Mouse (Mus musculus) urinary bladder, adult 2 months (tissue): ENCODE results near the gene 4933417A18Rik. TPM values are rescaled to one million over a fixed set of nuclear protein-coding genes. Genes with fewer than 3 reads are reported as not detected.
"Not testable (repeated sequence)": the region's sequence is repeated elsewhere in the genome, so short reads cannot be mapped to it uniquely, and the experiment has no call there.

Source experiments
- DNase-seq: peaks from one replicate; pipeline ENCODE4 v3.0.0; 2022; ENCODE audit warnings: low spot score
- polyA plus RNA-seq: library from polyadenylated mRNA; depleted of rRNA; stranded (reverse); fragments of >200 nt; gene quantifications from 2 replicates; pipeline ENCODE4 v1.2.3, GENCODE M21; 2012; rRNA removed

Gene 4933417A18Rik
- polyA plus RNA-seq, 1 experiment, result not detected

GRCm38 (mm10) chr13:34973770-34974169 is 49.6 kb downstream of the 4933417A18Rik start:
- DNase-seq, result no peak

- DNase-seq, result no peak
These were observed 51.9 kb downstream of the 4933417A18Rik start for GRCm38 (mm10) chr13:34976116-34976515.

GRCm38 (mm10) chr13:34977410-34977809 is 53.2 kb downstream of the 4933417A18Rik start:
- DNase-seq, result no peak

DNA sequence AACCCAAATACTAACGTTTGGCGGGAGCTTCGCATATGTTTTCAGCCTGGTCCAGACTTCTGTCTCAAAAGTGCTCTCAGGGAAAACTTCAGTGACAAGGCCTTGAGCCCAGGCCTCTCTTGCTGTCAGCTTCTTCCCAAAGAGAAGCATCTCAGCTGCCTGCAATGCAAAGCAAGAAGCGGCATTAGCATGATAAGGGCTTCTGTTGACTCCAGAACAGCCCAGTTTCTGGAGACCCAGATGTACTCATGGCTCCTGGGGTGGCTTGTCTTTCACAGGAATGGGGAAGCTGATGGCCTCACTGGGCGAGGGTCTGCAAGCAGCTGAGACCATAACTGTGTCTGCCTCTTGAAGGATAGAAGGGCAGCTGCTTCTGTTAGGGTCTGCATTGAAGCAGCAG is 54.4 kb downstream of the 4933417A18Rik start:
- not testable (repeated sequence) for DNase-seq

GRCm38 (mm10) chr13:34983479-34983878 is 59.3 kb downstream of the 4933417A18Rik start:
- DNase-seq, result not testable (repeated sequence)

DNA sequence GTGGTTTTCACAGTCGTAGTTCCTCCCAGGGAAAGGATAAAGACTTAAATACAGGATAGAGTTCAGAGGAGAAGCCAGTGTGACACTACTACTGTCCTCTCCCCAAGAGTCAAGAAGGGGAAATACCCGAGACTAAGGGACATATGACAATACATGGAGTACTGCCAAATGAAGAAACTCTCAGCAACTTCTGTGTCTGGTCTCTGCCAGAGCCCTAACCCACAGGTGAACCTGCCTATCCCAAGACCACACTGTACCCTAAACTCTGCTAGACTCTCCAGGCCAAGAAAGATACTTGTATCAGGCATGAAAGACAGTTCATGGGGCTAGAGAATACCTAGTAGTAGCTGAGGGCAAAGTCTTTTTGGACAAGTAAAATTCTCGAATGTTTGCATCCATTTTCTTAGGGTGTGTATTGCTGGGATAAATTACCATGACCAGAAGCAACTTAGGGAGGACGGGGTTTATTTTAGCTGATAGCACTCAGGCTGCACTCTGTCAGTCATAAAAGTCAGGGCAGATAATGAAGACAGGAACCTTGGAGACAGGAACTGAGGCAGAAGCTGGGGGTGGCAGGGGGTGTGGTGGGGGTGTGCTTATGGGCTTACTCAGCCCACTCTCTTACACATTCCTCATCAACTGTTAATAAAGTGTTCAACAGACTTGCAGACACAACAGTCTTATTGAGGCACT is 67.5 kb downstream of the 4933417A18Rik start:
- DNase-seq, result no peak

DNA sequence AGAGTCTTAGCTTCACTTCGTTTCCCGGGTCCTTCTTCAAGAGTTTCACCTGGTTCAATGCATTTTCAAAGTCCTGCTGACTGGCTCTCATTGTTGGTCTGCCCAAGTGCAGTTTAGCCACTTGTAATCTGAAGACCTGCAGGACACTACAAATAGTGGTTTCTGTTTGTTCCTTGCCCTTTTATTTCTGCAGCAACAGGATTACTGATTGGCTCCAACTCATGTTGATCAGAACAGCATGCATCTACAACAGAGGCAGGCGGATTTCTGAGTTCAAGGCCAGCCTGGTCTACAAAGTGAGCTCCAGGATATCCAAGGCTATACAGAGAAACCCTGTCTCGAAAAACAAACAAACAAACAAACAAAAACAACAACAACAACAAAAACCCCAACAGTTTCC is 68.9 kb downstream of the 4933417A18Rik start:
- DNase-seq, result no peak

DNA sequence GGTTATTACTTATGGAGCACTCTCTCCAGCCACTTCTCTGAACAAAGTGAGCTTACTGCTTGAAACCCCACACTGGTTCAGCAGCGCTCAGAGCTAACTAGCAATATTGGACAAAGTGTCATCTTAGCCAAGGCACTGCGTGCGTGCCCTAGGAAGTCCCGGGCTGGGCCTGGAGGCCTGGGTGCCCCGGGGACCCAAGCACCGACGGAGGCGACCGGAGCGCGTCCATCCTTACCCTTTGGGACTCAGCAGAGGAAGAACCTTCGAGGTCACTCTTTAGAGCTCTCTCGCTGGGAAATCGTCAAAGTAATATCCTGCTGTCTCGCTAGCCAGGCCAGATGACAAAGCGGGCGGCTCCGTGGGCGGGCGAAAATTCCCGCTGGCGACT is 69.4 kb downstream of the 4933417A18Rik start:
- DNase-seq, result no peak

DNA sequence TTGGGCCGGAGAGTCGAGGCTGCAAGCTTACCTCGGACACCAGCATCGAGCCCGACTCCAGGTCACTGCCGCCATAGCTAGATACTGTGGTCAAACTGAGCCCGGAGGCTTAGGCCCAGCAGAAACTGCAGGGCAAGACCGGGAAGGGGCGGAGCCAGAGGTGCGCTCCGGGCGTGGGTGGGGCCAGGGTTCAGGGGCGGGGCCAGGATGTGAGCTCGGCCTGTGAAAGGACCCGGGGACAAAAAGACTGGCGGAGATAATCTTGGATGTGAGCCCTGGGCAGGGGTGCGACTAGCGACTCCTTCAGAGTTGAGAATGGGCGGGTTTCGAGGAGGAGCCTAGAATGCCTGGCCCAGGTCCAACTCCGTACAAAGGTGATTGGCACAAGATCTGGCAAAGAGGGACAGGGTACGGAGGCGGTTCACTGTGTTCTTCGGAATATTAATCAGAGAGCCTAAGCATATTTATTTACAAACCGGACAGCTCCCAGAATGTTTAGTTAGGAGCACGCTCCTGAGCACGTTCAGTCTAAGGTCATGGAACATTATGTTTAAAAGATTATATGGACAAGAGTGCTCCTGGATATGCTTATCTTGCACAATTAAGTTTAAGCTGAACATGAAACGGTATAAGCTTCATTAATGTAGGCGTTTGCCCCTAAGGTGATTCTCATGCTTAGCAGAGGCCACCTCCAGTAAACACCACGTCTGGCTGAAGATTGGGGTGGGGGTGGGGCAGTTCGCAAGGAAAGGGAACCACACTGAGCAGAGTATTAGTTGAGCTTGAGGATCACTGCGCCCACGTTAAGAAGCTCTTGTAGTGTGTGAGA is 70.0 kb downstream of the 4933417A18Rik start:
- peak; percentile 77 for DNase-seq

- DNase-seq, result no peak
These were observed 71.7 kb downstream of the 4933417A18Rik start for GRCm38 (mm10) chr13:34995925-34996324.

Other genes with a start within 250 kb of the 4933417A18Rik start
- 0.07 and 0.12 TPM in 2 replicates for gene Fam50b, start 189.6 kb upstream of the 4933417A18Rik start, polyA plus RNA-seq
- gene Prpf4b, start 49.1 kb upstream of the 4933417A18Rik start, polyA plus RNA-seq, result 68.4 and 85.8 TPM in 2 replicates
- gene Fam217a, start 99 bp upstream of the 4933417A18Rik start, polyA plus RNA-seq, result 0.56 and 0.96 TPM in 2 replicates
- gene Eci3, start 39.4 kb downstream of the 4933417A18Rik start, polyA plus RNA-seq, result 0.44 TPM in 2 replicates
- gene Eci2, start 102.7 kb downstream of the 4933417A18Rik start, polyA plus RNA-seq, result 85.1 and 86.0 TPM in 2 replicates